Mouse (Mus musculus) brain, embryonic 14.5 days (tissue): ENCODE results near the gene Rfx3.

Experiments used
- CTCF ChIP-seq: fragments of 200-500 bp; IDR thresholded peaks from 2 replicates; pipeline ENCODE4 v1.5.1; 2012; ENCODE audit warnings: inconsistent platforms, mild to moderate bottlenecking, moderate library complexity, borderline replicate concordance; ENCODE audit not compliant: insufficient read depth, insufficient read length; ENCODE audit errors: extremely low read depth
- POLR2A ChIP-seq: fragments of 200-500 bp; IDR thresholded peaks from 2 replicates; pipeline ENCODE4 v1.6.1; 2012; ENCODE audit warnings: mild to moderate bottlenecking, inconsistent platforms, borderline replicate concordance; ENCODE audit not compliant: poor library complexity, insufficient read depth, insufficient read length, severe bottlenecking; ENCODE audit errors: extremely low read depth

DNA sequence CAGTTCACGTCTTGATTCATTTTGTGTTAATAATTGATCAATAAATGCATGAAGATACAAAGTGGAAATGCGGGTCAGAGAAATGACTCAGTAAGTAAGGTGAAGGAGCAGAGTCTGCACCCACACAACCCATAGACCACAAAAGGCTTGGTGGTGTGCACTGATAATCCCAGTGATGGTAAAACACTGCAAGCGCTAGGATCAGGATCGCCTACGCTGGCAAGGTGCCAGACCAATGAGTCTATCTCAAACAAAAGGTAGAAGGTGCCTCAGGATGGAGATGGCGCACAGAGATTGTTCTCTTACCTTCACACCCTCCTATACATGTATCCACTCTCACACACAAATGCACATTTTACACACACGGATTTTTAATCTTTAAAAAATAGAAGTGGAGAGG lies 18.2 kb downstream of the Rfx3 start:
- TF ChIP-seq POLR2A (no peak), CTCF (no peak)
